Mouse (Mus musculus): Measurements from ENCODE around the gene Ncbp3. TPM values are rescaled to one million over a fixed set of nuclear protein-coding genes. Genes with fewer than 3 reads are reported as not detected.

The Ncbp3 gene
- polyA plus RNA-seq, 2 experiments: 7.1 to 10.1 TPM

- H3K4me2 ChIP-seq (replicated peaks; ENCODE audit: low read depth, low read length, severe bottlenecking): no peak overlapping the region
- H3K9me3 ChIP-seq (ENCODE audit: control insufficient read depth, low read length): no peaks in the 10 kb centered on the region
- ATAC-seq (ENCODE audit: low FRiP score, low read depth) (no peak), DNase-seq (ENCODE audit: low spot score) (no peak)
- H3K27me3 ChIP-seq (ENCODE audit: control insufficient read depth, insufficient read depth, low read length): no peaks in the 10 kb centered on the region
- H3K4me1 ChIP-seq (ENCODE audit: control insufficient read depth, insufficient read depth, low read length): no peaks in the 10 kb centered on the region
- H3K27ac ChIP-seq (replicated peaks; ENCODE audit: low read depth, low read length): no peak overlapping the region
- H3K9ac ChIP-seq (ENCODE audit: low read depth, low read length, severe bottlenecking): no peak overlapping the region
- H3K36me3 ChIP-seq (ENCODE audit: control insufficient read depth, insufficient read depth, low read length): no peaks in the 10 kb centered on the region
- 61% methylated on average over 6 of the region's 6 CpGs for WGBS
- no peak for TF ChIP-seq POLR2A (IDR thresholded peaks at IDR 0.05; ENCODE audit: borderline replicate concordance, extremely low read depth, insufficient read depth, insufficient read length)
- H3K4me3 ChIP-seq (replicated peaks; ENCODE audit: low read length): no peak overlapping the region
Measured at GRCm38 (mm10) chr11:73111414-73111813, 63.8 kb downstream of the Ncbp3 start.

- no peak overlapping the region for H3K27ac ChIP-seq (replicated peaks; ENCODE audit: low read depth, low read length)
- H3K9ac ChIP-seq (ENCODE audit: low read depth, low read length, severe bottlenecking): no peak overlapping the region
- 91% methylated on average over 6 of the region's 6 CpGs for WGBS
- TF ChIP-seq POLR2A (IDR thresholded peaks at IDR 0.05; ENCODE audit: borderline replicate concordance, extremely low read depth, insufficient read depth, insufficient read length): no peak
- no peaks in the 10 kb centered on the region for H3K9me3 ChIP-seq (ENCODE audit: control insufficient read depth, low read length)
- no peaks in the 10 kb centered on the region for H3K27me3 ChIP-seq (ENCODE audit: control insufficient read depth, insufficient read depth, low read length)
- no peak for ATAC-seq (ENCODE audit: low FRiP score, low read depth)
- H3K4me1 ChIP-seq (ENCODE audit: control insufficient read depth, insufficient read depth, low read length): no peaks in the 10 kb centered on the region
- peaks cover 4% of the 10 kb centered on the region; the same call in 1 of the 2 replicates for H3K36me3 ChIP-seq (ENCODE audit: control insufficient read depth, insufficient read depth, low read length)
- DNase-seq (ENCODE audit: low spot score): no peak
- no peak overlapping the region for H3K4me3 ChIP-seq (replicated peaks; ENCODE audit: low read length)
- H3K4me2 ChIP-seq (replicated peaks; ENCODE audit: low read depth, low read length, severe bottlenecking): no peak overlapping the region
Measured at GRCm38 (mm10) chr11:73126495-73126894, 78.9 kb downstream of the Ncbp3 start.

GRCm38 (mm10) chr11:73131020-73131419 lies 83.4 kb downstream of the Ncbp3 start:
- Histone ChIP-seq H3K9me3 (ENCODE audit: control insufficient read depth, low read length) (no peaks in the 10 kb centered on the region), H3K4me2 (replicated peaks; ENCODE audit: low read depth, low read length, severe bottlenecking) (no peak overlapping the region), H3K4me1 (ENCODE audit: control insufficient read depth, insufficient read depth, low read length) (peaks cover 5% of the 10 kb centered on the region; the same call in 1 of the 2 replicates), H3K36me3 (ENCODE audit: control insufficient read depth, insufficient read depth, low read length) (peaks cover 14% of the 10 kb centered on the region), H3K4me3 (replicated peaks; ENCODE audit: low read length) (no peak overlapping the region), H3K9ac (ENCODE audit: low read depth, low read length, severe bottlenecking) (no peak overlapping the region), H3K27me3 (ENCODE audit: control insufficient read depth, insufficient read depth, low read length) (no peaks in the 10 kb centered on the region), H3K27ac (replicated peaks; ENCODE audit: low read depth, low read length) (no peak overlapping the region)
- TF ChIP-seq POLR2A (IDR thresholded peaks at IDR 0.05; ENCODE audit: borderline replicate concordance, extremely low read depth, insufficient read depth, insufficient read length): no peak
- DNase-seq (ENCODE audit: low spot score) (no peak), ATAC-seq (ENCODE audit: low FRiP score, low read depth) (no peak)
- WGBS: 79% methylated on average over 7 of the region's 7 CpGs

GRCm38 (mm10) chr11:73132999-73133398 lies 85.4 kb downstream of the Ncbp3 start:
- ATAC-seq (ENCODE audit: low FRiP score, low read depth) (no peak), DNase-seq (ENCODE audit: low spot score) (no peak)
- no peak overlapping the region for H3K4me3 ChIP-seq (replicated peaks; ENCODE audit: low read length)
- H3K4me2 ChIP-seq (replicated peaks; ENCODE audit: low read depth, low read length, severe bottlenecking): no peak overlapping the region
- H3K27me3 ChIP-seq (ENCODE audit: control insufficient read depth, insufficient read depth, low read length): no peaks in the 10 kb centered on the region
- no peak overlapping the region for H3K27ac ChIP-seq (replicated peaks; ENCODE audit: low read depth, low read length)
- no peaks in the 10 kb centered on the region for H3K9me3 ChIP-seq (ENCODE audit: control insufficient read depth, low read length)
- TF ChIP-seq POLR2A (IDR thresholded peaks at IDR 0.05; ENCODE audit: borderline replicate concordance, extremely low read depth, insufficient read depth, insufficient read length): no peak
- 94% methylated on average over 6 of the region's 6 CpGs for WGBS
- peaks cover 14% of the 10 kb centered on the region for H3K36me3 ChIP-seq (ENCODE audit: control insufficient read depth, insufficient read depth, low read length)
- peaks cover 12% of the 10 kb centered on the region for H3K4me1 ChIP-seq (ENCODE audit: control insufficient read depth, insufficient read depth, low read length)
- H3K9ac ChIP-seq (ENCODE audit: low read depth, low read length, severe bottlenecking): no peak overlapping the region

GRCm38 (mm10) chr11:73134222-73134621 lies 86.6 kb downstream of the Ncbp3 start:
- no peak for ATAC-seq (ENCODE audit: low FRiP score, low read depth)
- H3K27ac ChIP-seq (replicated peaks; ENCODE audit: low read depth, low read length): no peak overlapping the region
- 48% methylated on average over 5 of the region's 5 CpGs for WGBS

GRCm38 (mm10) chr11:73136587-73136986 lies 89.0 kb downstream of the Ncbp3 start:
- H3K9ac ChIP-seq (ENCODE audit: low read depth, low read length, severe bottlenecking): no peak overlapping the region
- H3K36me3 ChIP-seq (ENCODE audit: control insufficient read depth, insufficient read depth, low read length): peaks cover 11% of the 10 kb centered on the region
- H3K9me3 ChIP-seq (ENCODE audit: control insufficient read depth, low read length): no peaks in the 10 kb centered on the region
- H3K27ac ChIP-seq (replicated peaks; ENCODE audit: low read depth, low read length): no peak overlapping the region
- WGBS: 77% methylated on average over 6 of the region's 6 CpGs
- no peak for TF ChIP-seq POLR2A (IDR thresholded peaks at IDR 0.05; ENCODE audit: borderline replicate concordance, extremely low read depth, insufficient read depth, insufficient read length)
- peaks cover 15% of the 10 kb centered on the region for H3K4me1 ChIP-seq (ENCODE audit: control insufficient read depth, insufficient read depth, low read length)
- peak overlapping the region; percentile 87 for H3K4me2 ChIP-seq (replicated peaks; ENCODE audit: low read depth, low read length, severe bottlenecking)
- H3K4me3 ChIP-seq (replicated peaks; ENCODE audit: low read length): peak overlapping the region; percentile 90
- ATAC-seq (ENCODE audit: low FRiP score, low read depth): no peak
- H3K27me3 ChIP-seq (ENCODE audit: control insufficient read depth, insufficient read depth, low read length): no peaks in the 10 kb centered on the region
- DNase-seq (ENCODE audit: low spot score): no peak

More at GRCm38 (mm10) chr11:73134222-73134621, 86.6 kb downstream of the Ncbp3 start:
- peaks cover 15% of the 10 kb centered on the region for H3K4me1 ChIP-seq (ENCODE audit: control insufficient read depth, insufficient read depth, low read length)
- H3K36me3 ChIP-seq (ENCODE audit: control insufficient read depth, insufficient read depth, low read length): peaks cover 14% of the 10 kb centered on the region
- H3K9me3 ChIP-seq (ENCODE audit: control insufficient read depth, low read length): no peaks in the 10 kb centered on the region
- no peak for DNase-seq (ENCODE audit: low spot score)
- H3K9ac ChIP-seq (ENCODE audit: low read depth, low read length, severe bottlenecking): no peak overlapping the region
- TF ChIP-seq POLR2A (IDR thresholded peaks at IDR 0.05; ENCODE audit: borderline replicate concordance, extremely low read depth, insufficient read depth, insufficient read length): no peak
- no peak overlapping the region for H3K4me3 ChIP-seq (replicated peaks; ENCODE audit: low read length)
- H3K4me2 ChIP-seq (replicated peaks; ENCODE audit: low read depth, low read length, severe bottlenecking): peak overlapping the region; percentile 19; the same call in 1 of the 2 replicates
- H3K27me3 ChIP-seq (ENCODE audit: control insufficient read depth, insufficient read depth, low read length): no peaks in the 10 kb centered on the region
